Mouse (Mus musculus) spleen, adult 2 months (tissue): ENCODE results near the gene Orm3. TPM values are rescaled to one million over a fixed set of nuclear protein-coding genes. Genes with fewer than 3 reads are reported as not detected.

Experiments used
- DNase-seq, 2 experiments: peaks; one replicate each; pipeline versions ENCODE4 v3.0.0 to v3.0.0-alpha.2; 2012 to 2021; ENCODE audit warnings: low spot score in 2 of 2, low read depth in 1 of 2
- H3K27ac ChIP-seq: fragments of 200-500 bp; 2 replicates; pipeline ENCODE4 v1.5.1; 2012; ENCODE audit warnings: low read length, inconsistent platforms; ENCODE audit not compliant: insufficient read depth
- H3K27me3 ChIP-seq: fragments of 200-500 bp; 2 replicates; pipeline ENCODE4 v1.6.1; 2012; ENCODE audit warnings: mild to moderate bottlenecking, moderate library complexity, low read length, inconsistent platforms; ENCODE audit not compliant: control insufficient read depth, insufficient read depth
- H3K36me3 ChIP-seq: fragments of 200-500 bp; 2 replicates; pipeline ENCODE4 v1.6.1; 2012; ENCODE audit warnings: mild to moderate bottlenecking, low read length, inconsistent platforms; ENCODE audit not compliant: control insufficient read depth, insufficient read depth
- H3K4me1 ChIP-seq: fragments of 200-500 bp; 2 replicates; pipeline ENCODE4 v1.6.1; 2011; ENCODE audit warnings: inconsistent platforms; ENCODE audit not compliant: control insufficient read depth, insufficient read depth, insufficient read length
- H3K4me3 ChIP-seq: fragments of 200-500 bp; 2 replicates; pipeline ENCODE4 v1.5.1; 2011; ENCODE audit warnings: mild to moderate bottlenecking, inconsistent platforms; ENCODE audit not compliant: insufficient read depth, insufficient read length; ENCODE audit errors: extremely low read depth
- CTCF ChIP-seq: fragments of 200-500 bp; IDR thresholded peaks from 2 replicates; pipeline ENCODE4 v1.5.1; 2011; ENCODE audit warnings: mild to moderate bottlenecking, inconsistent platforms; ENCODE audit not compliant: insufficient read depth, insufficient read length, insufficient replicate concordance; ENCODE audit errors: extremely low read depth
- POLR2A ChIP-seq: fragments of 200-500 bp; IDR thresholded peaks from 2 replicates; pipeline ENCODE4 v1.6.1; 2011; ENCODE audit warnings: low read depth, low read length, inconsistent platforms
- WGBS: fragments of 180-500 bp; shearing (Covaris S2); methylation state at CpG from one replicate; pipeline ENCODE4 v1.1.7; 2018; 5-methylcytosine and 5-hydroxymethylcytosine counted together
- polyA plus RNA-seq: library from polyadenylated mRNA; depleted of rRNA; stranded (reverse); fragments of >200 nt; gene quantifications from 2 replicates; pipeline ENCODE4 v1.2.3, GENCODE M21; 2012; rRNA removed

Orm3 gene
- not detected in 2 replicates for polyA plus RNA-seq

- no peaks in the 10 kb centered on the region for H3K27me3 ChIP-seq
- WGBS: 42% methylated on average over 4 of the region's 4 CpGs
- no peak within 1 kb of the TSS for H3K27ac ChIP-seq
- H3K4me1 ChIP-seq: peaks cover 2% of the 10 kb centered on the region; the same call in 1 of the 2 replicates
- no peak within 1 kb of the TSS for H3K4me3 ChIP-seq
- H3K36me3 ChIP-seq: no peaks in the 10 kb centered on the region
- no peak for DNase-seq
- TF ChIP-seq CTCF (no peak), POLR2A (no peak)
Observed at GRCm38 (mm10) chr4:63355877-63356665, at the start of gene Orm3. TSS of gene Orm3 (plus strand) at chr4:63356162.

GRCm38 (mm10) chr4:63307175-63308062 is 48.5 kb upstream of the Orm3 start:
- Histone ChIP-seq H3K4me3 (no peak overlapping the region), H3K4me1 (no peaks in the 10 kb centered on the region), H3K27ac (no peak overlapping the region), H3K27me3 (no peaks in the 10 kb centered on the region), H3K36me3 (no peaks in the 10 kb centered on the region)
- TF ChIP-seq POLR2A (no peak), CTCF (peak; percentile 84)
- DNase-seq: peak; percentile 28 to 74
- WGBS: 38% methylated on average over 21 of the region's 21 CpGs

GRCm38 (mm10) chr4:63308316-63308715 is 47.6 kb upstream of the Orm3 start:
- 90% methylated on average over 3 of the region's 3 CpGs for WGBS
- no peaks in the 10 kb centered on the region for H3K36me3 ChIP-seq
- H3K27me3 ChIP-seq: no peaks in the 10 kb centered on the region
- TF ChIP-seq CTCF (no peak), POLR2A (no peak)
- H3K4me3 ChIP-seq: no peak overlapping the region
- no peak overlapping the region for H3K27ac ChIP-seq
- DNase-seq: no peak
- H3K4me1 ChIP-seq: no peaks in the 10 kb centered on the region

GRCm38 (mm10) chr4:63310247-63310855 is 45.6 kb upstream of the Orm3 start:
- Histone ChIP-seq H3K27me3 (no peaks in the 10 kb centered on the region), H3K27ac (no peak overlapping the region), H3K36me3 (no peaks in the 10 kb centered on the region), H3K4me1 (no peaks in the 10 kb centered on the region), H3K4me3 (no peak overlapping the region)
- no peak for TF ChIP-seq POLR2A
- TF ChIP-seq CTCF: no peak
- WGBS: 69% methylated on average over 10 of the region's 10 CpGs
- no peak for DNase-seq

DNA sequence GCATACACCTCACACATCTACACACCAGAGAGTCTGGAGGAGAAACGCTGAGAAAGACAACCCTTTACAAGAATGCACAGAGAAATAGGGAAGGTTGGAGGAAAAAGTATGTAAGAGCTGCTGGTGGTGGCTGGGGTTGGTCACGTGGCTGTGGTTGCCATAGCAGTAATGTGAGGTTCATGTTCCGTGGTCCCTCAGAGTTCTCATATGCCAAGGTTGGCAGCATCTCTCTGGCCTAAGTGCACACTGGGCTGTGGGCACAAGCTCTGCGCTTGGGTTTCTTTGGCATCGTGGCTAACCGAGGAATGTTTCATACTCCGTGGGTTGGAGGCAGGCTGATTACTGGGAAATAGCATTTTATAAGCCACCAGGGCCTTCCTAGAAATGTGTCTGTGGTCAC is 44.5 kb upstream of the Orm3 start:
- H3K4me3 ChIP-seq: no peak overlapping the region
- no peaks in the 10 kb centered on the region for H3K4me1 ChIP-seq
- no peak for DNase-seq
- WGBS: 73% methylated on average over 7 of the region's 7 CpGs
- no peaks in the 10 kb centered on the region for H3K36me3 ChIP-seq
- no peak for TF ChIP-seq POLR2A
- TF ChIP-seq CTCF: no peak
- H3K27me3 ChIP-seq: no peaks in the 10 kb centered on the region
- no peak overlapping the region for H3K27ac ChIP-seq

- 75% methylated on average over 5 of the region's 5 CpGs for WGBS
- DNase-seq: no peak
Observed at GRCm38 (mm10) chr4:63314063-63314462, 41.9 kb upstream of the Orm3 start.

More at GRCm38 (mm10) chr4:63314063-63314462, 41.9 kb upstream of the Orm3 start:
- Histone ChIP-seq H3K27ac (no peak overlapping the region), H3K27me3 (no peaks in the 10 kb centered on the region), H3K4me1 (no peaks in the 10 kb centered on the region), H3K4me3 (no peak overlapping the region), H3K36me3 (no peaks in the 10 kb centered on the region)
- TF ChIP-seq CTCF: no peak
- TF ChIP-seq POLR2A: no peak
